Mouse (Mus musculus) heart, adult 2 months (tissue): ENCODE data around the gene Hp1bp3.

Source experiments
- CTCF ChIP-seq: fragments of 200-600 bp; IDR thresholded peaks from 2 replicates; pipeline ENCODE4 v1.8.1; 2022; ENCODE audit warnings: antibody characterized with exemption, mild to moderate bottlenecking, moderate library complexity
- EP300 ChIP-seq: fragments of 200-500 bp; IDR thresholded peaks from 2 replicates; pipeline ENCODE4 v1.6.1; 2011; ENCODE audit warnings: low read depth, low read length, control low read depth; ENCODE audit not compliant: insufficient read depth
- POLR2A ChIP-seq: fragments of 200-500 bp; IDR thresholded peaks from 2 replicates; pipeline ENCODE4 v1.6.1; 2011; ENCODE audit warnings: mild to moderate bottlenecking, low read depth, low read length, control low read depth; ENCODE audit not compliant: insufficient read depth

DNA sequence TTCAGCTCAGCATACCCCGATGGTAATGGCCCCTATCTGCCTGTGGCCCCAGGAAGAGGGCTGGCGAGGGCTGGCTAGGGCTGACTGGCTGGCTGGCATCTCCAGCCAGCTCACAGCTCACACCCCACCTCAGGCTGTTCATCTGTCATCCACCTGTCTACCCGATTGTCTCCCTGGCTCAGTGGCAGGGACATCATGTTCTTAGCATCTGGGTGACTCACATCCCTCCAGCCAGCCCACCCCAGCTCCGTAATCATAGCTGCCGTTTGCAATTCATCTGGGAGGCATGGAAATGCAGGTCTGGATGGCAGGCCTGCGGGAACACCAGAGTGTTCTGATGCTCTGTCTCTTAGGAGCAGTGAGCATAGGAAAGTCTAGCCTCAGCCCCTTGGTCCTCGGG lies 62.2 kb downstream of the Hp1bp3 start:
- no peak for TF ChIP-seq POLR2A
- TF ChIP-seq CTCF: no peak
- TF ChIP-seq EP300: no peak
